Mouse (Mus musculus): ENCODE results near the gene Sowaha.

The Sowaha gene

GRCm38 (mm10) chr11:53505026-53505663, 25.1 kb upstream of the Sowaha start:
- no peak for DNase-seq (ENCODE audit: low spot score)

- DNase-seq (ENCODE audit: low spot score), result no peak
These were observed 24.3 kb upstream of the Sowaha start for GRCm38 (mm10) chr11:53504376-53504775.

- DNase-seq (ENCODE audit: low spot score), result no peak
These were observed 23.7 kb upstream of the Sowaha start for GRCm38 (mm10) chr11:53503738-53504137.

GRCm38 (mm10) chr11:53502039-53502765, 22.1 kb upstream of the Sowaha start:
- no peak for DNase-seq (ENCODE audit: low spot score)

- DNase-seq (ENCODE audit: low spot score), result no peak
These were observed 20.5 kb upstream of the Sowaha start for GRCm38 (mm10) chr11:53500569-53500968.

- DNase-seq (ENCODE audit: low spot score), result no peak
These were observed 16.9 kb upstream of the Sowaha start for GRCm38 (mm10) chr11:53496946-53497345.

- DNase-seq (ENCODE audit: low spot score), result no peak
These were observed 15.3 kb upstream of the Sowaha start for GRCm38 (mm10) chr11:53495417-53495816.

- DNase-seq (ENCODE audit: low spot score), result no peak
These were observed 13.3 kb upstream of the Sowaha start for GRCm38 (mm10) chr11:53493243-53493955.

GRCm38 (mm10) chr11:53491954-53492401, 11.9 kb upstream of the Sowaha start:
- DNase-seq (ENCODE audit: low spot score), result no peak

GRCm38 (mm10) chr11:53489421-53489820, 9.3 kb upstream of the Sowaha start:
- no peak for DNase-seq (ENCODE audit: low spot score)

- DNase-seq (ENCODE audit: low spot score), result no peak
These were observed 8.9 kb upstream of the Sowaha start for GRCm38 (mm10) chr11:53489007-53489406.

GRCm38 (mm10) chr11:53486822-53487594, 6.9 kb upstream of the Sowaha start:
- DNase-seq (ENCODE audit: low spot score), result no peak

GRCm38 (mm10) chr11:53486351-53486750, 6.3 kb upstream of the Sowaha start:
- no peak for DNase-seq (ENCODE audit: low spot score)

- no peak for DNase-seq (ENCODE audit: low spot score)
These were observed 5.6 kb upstream of the Sowaha start for GRCm38 (mm10) chr11:53485719-53486118.

- no peak for DNase-seq (ENCODE audit: low spot score)
These were observed 3.3 kb upstream of the Sowaha start for GRCm38 (mm10) chr11:53483159-53483891.

GRCm38 (mm10) chr11:53481088-53481730, 1.1 kb upstream of the Sowaha start:
- no peak for DNase-seq (ENCODE audit: low spot score)

GRCm38 (mm10) chr11:53479171-53479782, 797 bp downstream of the Sowaha start:
- DNase-seq (ENCODE audit: low spot score), result no peak

- DNase-seq (ENCODE audit: low spot score), result no peak
These were observed 1.5 kb downstream of the Sowaha start for GRCm38 (mm10) chr11:53478383-53479170.

GRCm38 (mm10) chr11:53477833-53478232, 2.2 kb downstream of the Sowaha start:
- DNase-seq (ENCODE audit: low spot score), result no peak

GRCm38 (mm10) chr11:53475620-53476019, 4.5 kb downstream of the Sowaha start:
- DNase-seq (ENCODE audit: low spot score), result no peak
